Mouse (Mus musculus) embryo, embryonic 10 days (tissue): ENCODE data around the gene Arpin.

Source experiments
- DNase-seq: peaks from one replicate; pipeline ENCODE4 v3.0.0-alpha.2; 2015; ENCODE audit warnings: low spot score

Gene Arpin

DNA sequence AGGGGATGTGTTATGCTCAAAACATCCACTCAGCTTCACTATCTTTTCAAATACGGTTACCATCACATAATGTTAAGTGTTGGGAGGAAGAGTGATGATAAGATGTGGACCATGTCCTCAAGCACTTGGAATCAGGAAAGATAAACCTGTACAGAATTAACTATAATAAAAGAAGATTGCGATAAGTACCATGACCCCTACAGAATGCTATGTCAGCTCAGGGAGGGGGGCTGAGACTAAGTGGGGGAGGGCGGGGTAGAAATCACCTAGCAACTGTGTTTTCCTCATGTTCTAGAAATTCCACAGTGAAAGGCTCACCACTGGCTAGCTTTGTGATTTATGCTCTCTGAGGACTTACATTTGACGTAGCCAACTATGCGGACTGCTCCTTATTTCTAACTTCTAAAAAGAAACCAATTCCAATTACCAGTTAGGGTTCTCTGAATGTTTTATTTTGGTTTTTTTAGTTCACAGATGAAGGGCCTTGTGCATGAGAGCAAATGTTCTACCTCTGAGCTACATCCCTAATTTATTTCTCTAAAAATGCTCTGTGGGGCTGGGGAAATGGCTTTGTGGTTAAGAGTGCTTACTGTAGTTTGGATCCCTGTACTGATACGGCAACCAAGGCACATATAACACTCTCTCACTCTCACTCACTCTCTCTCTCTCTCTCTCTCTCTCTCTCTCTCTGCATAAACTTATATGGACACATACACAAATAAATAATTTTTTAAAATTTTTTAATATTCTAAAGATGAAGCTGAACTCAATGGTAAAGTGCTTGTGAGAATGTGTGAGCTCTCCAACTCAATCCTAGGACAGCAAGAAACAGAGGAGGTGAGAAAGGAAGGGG lies 42.4 kb downstream of the Arpin start:
- DNase-seq = no peak

DNA sequence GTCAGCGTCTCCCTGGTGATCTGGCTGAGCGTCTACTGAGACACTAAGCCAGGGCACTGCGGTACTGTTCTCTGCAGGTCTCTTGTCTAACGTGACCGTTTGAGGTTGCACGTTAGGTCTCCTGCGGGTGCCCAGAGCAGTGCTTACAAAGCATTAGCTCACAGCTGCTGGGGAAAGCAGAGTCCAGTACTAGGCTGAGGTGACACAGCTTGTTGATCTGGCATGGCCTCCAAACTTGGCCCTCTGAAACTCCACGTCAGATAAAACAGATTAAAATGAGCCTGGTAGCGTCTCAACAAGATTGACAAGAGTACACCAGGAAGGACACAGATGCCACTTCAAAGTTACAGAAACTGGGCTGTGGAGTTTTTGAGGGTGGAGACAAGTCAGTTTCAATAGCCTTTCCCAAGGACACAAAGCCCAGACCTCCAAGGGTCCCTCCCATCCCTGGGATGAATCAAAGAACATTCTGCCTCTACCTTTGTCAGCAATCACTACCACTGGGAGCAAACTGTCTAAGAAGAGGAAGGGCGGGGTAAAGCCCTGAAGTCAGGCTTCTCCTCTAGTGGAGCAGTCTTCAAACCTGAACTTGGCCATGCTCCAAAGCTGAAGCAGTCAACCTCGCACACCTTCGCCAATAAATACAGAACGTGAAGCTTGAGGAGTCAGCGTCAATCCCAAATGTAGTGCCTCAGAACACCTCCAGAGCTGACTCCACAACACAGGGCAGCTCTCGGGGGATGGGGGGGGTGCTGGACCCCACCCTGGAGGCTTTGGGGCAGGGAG lies 44.5 kb downstream of the Arpin start:
- no peak for DNase-seq

DNA sequence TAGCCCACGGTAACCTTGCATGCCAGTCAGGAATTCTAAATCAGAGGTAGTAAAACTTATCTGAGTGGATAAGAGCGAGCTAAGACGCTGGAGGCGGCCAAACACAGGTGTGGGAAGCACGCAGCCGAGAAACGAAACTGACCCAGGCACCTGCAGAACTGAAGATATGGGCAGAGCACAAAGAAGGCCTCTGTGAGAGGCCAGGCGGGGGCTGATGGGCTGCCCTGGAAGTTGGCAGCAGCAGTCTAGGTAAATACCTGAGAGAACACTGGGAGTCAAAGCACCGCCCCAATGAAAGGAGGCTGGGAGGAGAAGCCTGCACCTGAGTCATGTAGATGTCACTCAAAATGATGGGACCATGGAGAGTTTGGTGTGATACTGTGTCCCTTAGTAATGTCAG lies 46.6 kb downstream of the Arpin start:
- DNase-seq = no peak

DNA sequence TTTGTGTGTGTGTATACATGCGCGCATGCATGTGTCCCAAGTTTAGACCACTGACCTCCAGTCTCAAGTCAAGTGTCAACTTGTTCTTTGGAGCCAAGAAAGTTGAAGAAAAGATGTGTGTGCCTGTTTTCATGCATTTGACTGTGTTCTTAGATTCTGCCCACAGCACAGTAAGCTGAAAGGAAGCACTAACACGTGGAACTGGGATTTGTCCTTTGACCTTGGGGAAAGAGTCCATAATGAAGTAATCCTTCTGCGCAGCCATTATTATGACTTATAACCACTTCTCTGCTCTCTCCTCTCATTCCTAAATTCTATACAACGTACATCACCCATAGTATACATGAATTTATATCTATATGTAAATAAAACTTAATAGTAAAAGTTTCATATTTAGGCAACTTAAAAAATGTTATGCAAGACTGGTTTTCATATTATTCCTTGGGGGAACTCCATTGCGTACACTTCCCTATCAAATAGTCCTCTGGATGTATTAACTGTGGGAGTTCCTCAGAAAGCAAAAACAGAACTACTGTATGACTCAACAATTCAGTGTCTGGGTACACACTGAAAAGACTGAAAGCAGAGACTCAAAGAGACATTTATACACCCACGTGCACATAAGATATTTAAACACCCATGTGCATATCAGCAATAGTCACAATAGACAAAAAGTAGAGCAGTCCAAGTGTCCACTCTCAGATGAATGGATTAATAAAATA lies 51.4 kb downstream of the Arpin start:
- no peak for DNase-seq

DNA sequence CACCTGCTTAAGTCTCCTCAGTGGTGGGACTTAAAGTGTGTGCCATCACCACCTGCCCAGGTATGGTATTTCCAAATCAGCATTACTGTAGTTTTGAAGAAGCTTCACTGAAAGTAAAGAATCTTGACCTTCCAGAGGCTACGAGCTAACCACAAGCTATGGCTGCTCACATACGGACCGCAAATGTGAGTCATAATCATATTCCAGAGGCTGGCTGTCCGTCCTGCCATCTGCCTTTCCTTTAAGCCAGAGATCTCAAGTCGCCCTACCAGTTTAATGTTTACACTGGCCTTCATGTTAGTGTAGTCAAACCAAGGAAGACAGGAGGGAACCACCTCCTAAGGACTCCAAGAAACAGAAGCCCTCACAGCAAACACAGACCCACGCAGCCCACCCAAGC lies 53.3 kb downstream of the Arpin start:
- no peak for DNase-seq

DNA sequence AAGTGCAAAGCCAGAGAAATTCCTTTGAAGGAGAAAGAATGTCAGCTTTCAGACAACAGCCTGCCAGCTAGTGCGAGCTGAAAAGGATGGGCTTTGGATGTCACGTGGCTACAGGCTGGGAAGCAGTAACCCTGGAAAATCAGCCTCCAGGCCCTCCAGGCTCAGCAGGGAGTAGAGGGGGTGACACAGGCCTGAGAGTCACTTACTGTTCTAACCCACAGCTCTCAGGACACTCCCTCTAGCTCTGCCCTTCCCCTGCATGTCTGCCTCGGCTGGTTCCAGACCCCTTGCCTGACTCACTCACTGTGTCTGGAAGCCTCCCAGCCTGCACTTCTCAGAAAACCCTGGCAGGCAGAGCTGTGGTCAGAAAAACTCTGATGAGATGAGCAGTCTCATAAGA lies 54.2 kb downstream of the Arpin start:
- peak; percentile 35 for DNase-seq

DNA sequence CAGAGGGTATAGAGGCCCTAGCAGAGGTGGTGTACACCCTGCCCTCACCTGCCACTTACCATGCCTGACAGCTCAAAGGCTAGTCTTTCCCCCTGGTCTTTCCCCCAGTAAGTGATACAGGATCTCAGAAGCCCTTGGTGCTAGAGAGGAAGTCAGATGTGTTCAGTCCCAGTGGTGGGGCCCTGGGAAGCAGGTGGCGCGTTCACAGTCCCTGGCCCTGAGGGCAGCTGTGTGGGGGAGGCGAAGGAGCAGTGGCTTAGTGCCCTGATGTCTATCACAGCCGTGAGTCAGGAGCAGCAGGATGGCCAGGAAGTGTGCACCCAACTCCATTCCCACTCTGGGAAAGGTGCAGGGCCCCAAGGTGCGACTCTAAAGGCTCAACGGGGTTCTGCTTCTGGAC lies 55.1 kb downstream of the Arpin start:
- no peak for DNase-seq

DNA sequence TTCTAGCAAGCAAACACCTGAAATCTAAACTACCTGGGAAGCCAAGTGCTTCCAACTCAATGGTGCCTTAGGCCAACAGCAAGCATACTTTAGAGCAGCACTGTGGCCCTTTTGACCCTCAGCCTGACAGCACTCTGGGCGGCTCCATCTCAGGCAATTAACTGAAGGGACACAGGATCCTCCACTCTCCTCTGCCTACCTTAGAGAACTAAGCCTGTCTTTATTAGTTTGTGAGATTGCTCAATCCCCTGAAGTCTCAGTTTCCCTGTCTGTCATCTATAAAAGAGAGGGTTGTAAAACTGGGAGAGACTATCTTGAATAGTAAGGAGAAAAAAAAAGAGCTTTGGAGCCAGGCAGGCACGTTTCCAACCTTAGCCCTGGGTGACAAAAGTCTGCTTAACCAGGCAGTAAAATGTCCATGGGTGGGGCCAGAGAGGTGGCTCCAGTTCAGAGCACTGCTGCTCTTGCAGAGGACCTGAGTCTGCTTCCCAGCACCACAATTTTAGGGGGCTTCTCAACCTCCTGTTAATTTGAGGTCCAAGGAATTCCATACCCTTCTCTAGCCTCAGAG lies 56.6 kb downstream of the Arpin start:
- no peak for DNase-seq
